Mouse (Mus musculus) embryonic fibroblast, embryonic 13.5 days (primary cell): ENCODE measurements around the gene Spaca4.

Experiments
- CTCF ChIP-seq: IDR thresholded peaks from 2 replicates; pipeline ENCODE4 v1.5.1; 2011; ENCODE audit warnings: mild to moderate bottlenecking, control low read depth, low read length, moderate library complexity, borderline replicate concordance; ENCODE audit not compliant: insufficient read depth
- POLR2A ChIP-seq: IDR thresholded peaks from 2 replicates; pipeline ENCODE4 v1.6.1; 2011; ENCODE audit warnings: low read depth, mild to moderate bottlenecking, control low read depth, low read length, moderate library complexity

DNA sequence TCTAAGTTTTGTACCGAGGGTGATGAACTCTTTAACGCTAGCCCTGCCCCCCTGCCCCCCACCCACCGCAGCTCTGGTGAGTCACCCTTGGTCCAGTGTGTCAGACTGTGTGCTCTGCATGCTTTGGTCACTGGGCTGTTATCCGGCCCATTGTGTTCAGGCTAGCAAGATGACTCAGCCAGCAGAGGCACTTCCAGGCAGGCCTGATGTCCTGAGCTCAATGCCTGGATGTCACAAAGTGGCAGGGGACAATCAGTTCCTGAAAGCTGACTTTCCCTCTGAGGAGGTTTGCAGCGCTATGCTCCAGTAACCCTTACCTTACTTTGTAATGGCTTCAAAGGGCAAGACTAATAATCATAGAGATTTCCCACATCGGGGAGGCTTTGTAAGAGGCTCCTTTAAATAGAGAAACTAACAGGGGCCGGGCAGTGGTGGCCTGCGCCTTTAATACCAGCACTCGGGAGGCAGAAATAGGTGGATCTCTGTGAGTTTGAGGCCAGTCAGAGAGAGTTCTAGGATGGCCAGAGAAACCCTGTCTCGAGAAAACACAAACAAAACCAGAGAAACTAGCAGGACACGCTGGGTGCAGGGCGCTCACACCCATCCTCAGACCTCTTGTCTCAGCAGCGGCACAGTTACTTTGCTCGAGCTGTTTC lies 45.5 kb downstream of the Spaca4 start:
- TF ChIP-seq CTCF = no peak
- peak; percentile 55 for TF ChIP-seq POLR2A
